Mouse (Mus musculus) ES-E14 (cell line): Measurements from ENCODE around the gene Ttc17.

Experiments used
- CHD2 ChIP-seq: IDR thresholded peaks from 2 replicates; pipeline ENCODE4 v1.6.1; 2014; ENCODE audit warnings: mild to moderate bottlenecking, low read depth, low read length, inconsistent platforms
- MAFK ChIP-seq: IDR thresholded peaks from 2 replicates; pipeline ENCODE4 v1.6.1; 2014; ENCODE audit warnings: mild to moderate bottlenecking, low read depth, low read length, inconsistent platforms; ENCODE audit not compliant: insufficient read depth

- TF ChIP-seq MAFK (no peak), CHD2 (no peak)
These were observed 27.8 kb downstream of the Ttc17 start for GRCm38 (mm10) chr2:94378678-94379077.
